In the genomic region with DNA sequence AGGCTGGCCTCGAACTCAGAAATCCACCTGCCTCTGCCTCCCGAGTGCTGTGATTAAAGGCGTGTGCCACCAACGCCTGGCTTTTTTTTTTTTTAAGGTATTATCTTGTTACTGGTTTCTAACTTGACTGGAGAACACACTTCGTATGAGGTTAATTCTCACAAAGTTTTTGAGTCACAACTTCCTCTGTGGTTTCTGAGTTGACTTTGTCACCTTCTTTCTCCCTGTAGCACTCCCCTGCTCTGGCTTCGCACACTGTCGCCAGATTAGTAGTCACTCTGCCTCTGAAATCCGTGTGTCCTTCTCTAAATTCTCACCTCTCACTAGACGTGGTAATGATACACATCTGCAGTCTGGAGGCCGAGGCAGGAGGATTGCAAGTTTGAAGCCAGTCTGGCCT, we compare ENCODE assay signal across 28 mouse cellular contexts. TPM values are rescaled to one million over a fixed set of nuclear protein-coding genes. Genes with fewer than 3 reads are reported as not detected.
A peak's percentile ranks its signal among the peaks of the same experiment; 100 is the strongest.
DNase-seq lines count a peak whose midpoint lies in the region; ATAC-seq lines count a peak whose summit lies in the region.
"Had no signal": no experiment of that assay in that cellular context is flagged by ENCODE, and none has a peak within 500 bp of the region (broad histone marks: within the 10 kb centered on the region; RNA-seq: fewer than 3 reads in every experiment).

No protein-coding gene starts in this region.

- no peaks in the 10 kb centered on the region for H3K27me3 ChIP-seq in forebrain, embryonic 10.5 days (ENCODE audit: poor library complexity, severe bottlenecking)
- H3K27me3 ChIP-seq: forebrain, embryonic 12.5 days; forebrain, embryonic 15.5 days; heart, embryonic 13.5 days; intestine, embryonic 15.5 days had no signal

- H3K4me1 ChIP-seq in forebrain, embryonic 10.5 days, result peaks cover 4% of the 10 kb centered on the region; the same call in 1 of the 2 replicates
- H3K4me1 ChIP-seq: forebrain, embryonic 12.5 days; forebrain, embryonic 15.5 days; heart, embryonic 13.5 days; intestine, embryonic 15.5 days had no signal

- peak; percentile 61 for DNase-seq in CD4-positive helper T cell, adult 2 months (ENCODE audit: low read depth, low spot score)
- peak; percentile 21 for DNase-seq in T-cell, adult 2 months (ENCODE audit: low spot score)
- peak; percentile 65 for DNase-seq in naive thymus-derived CD4-positive, alpha-beta T cell, adult 2 months (ENCODE audit: low read depth)
- DNase-seq in gastrocnemius, adult 8-10 months (ENCODE audit: low spot score in 2 of 2), result no peak
- DNase-seq in kidney, adult 9 months, result no peak
- DNase-seq in forebrain, embryonic 10.5 days (ENCODE audit: extremely low spot score, low spot score), result no peak
- DNase-seq in layer of hippocampus, postnatal 36 days, result no peak
- DNase-seq: adrenal gland, adult 8-10 months; adrenal gland, postnatal 25 days; cerebellum, adult 18-20 months; cerebellum, adult 9-10 months; cerebellum, postnatal 14 days; gastrocnemius, postnatal 10 days; gastrocnemius, postnatal 36 days; heart, adult 2 months; heart, postnatal 14 days; heart, postnatal 4 days had no signal

- H3K27ac ChIP-seq in forebrain, embryonic 10.5 days, result no peak overlapping the region
- H3K27ac ChIP-seq: forebrain, embryonic 12.5 days; forebrain, embryonic 15.5 days; heart, adult 2 months; heart, embryonic 10.5 days; heart, embryonic 13.5 days; hindbrain, embryonic 14.5 days; hindbrain, postnatal 0 days; intestine, embryonic 15.5 days had no signal

- 92% methylated on average over 10 of the region's 10 CpGs for WGBS in forebrain, embryonic 10.5 days

- no peaks in the 10 kb centered on the region for H3K9me3 ChIP-seq in forebrain, embryonic 10.5 days
- H3K9me3 ChIP-seq: forebrain, embryonic 12.5 days; forebrain, embryonic 15.5 days; G1E; heart, embryonic 10.5 days; heart, embryonic 13.5 days; intestine, embryonic 15.5 days had no signal

- peaks cover 81% of the 10 kb centered on the region for H3K36me3 ChIP-seq in forebrain, embryonic 10.5 days (replicated peaks)
- H3K36me3 ChIP-seq: forebrain, embryonic 15.5 days; intestine, embryonic 15.5 days had no signal

- no peak overlapping the region for H3K4me3 ChIP-seq in forebrain, embryonic 10.5 days
- H3K4me3 ChIP-seq: forebrain, embryonic 12.5 days; forebrain, embryonic 15.5 days; heart, adult 2 months; heart, embryonic 10.5 days; heart, embryonic 13.5 days; intestine, embryonic 15.5 days had no signal

- peak; percentile 35 for ATAC-seq in CD4-positive, CD25-positive, alpha-beta regulatory T cell, adult 4 months
- ATAC-seq: activated CD4-positive, CD25-positive, alpha-beta regulatory T cell, adult 4 months; forebrain, embryonic 15.5 days; hindbrain, postnatal 0 days; intestine, embryonic 15.5 days had no signal

RNA-seq across cellular contexts. Expression of gene Fanci, which starts 31.1 kb away (rescaled TPM):
- 1 to 10 TPM; 4.4 to 7.9 TPM for polyA plus RNA-seq in CD4-positive, CD25-positive, alpha-beta regulatory T cell, adult 4 months (2017; shearing (Covaris generic))
- not detected for total RNA-seq in gastrocnemius, adult 8-10 months (2022)
- 24.4 and 25.5 TPM in 2 replicates for polyA plus RNA-seq in forebrain, embryonic 10.5 days (2016; fragmentation: Nextera tagmentation; extraction: Ambion mirVana)
- under 1 TPM; 0.38 to 0.70 TPM for total RNA-seq in layer of hippocampus, postnatal 36 days (2021)

RNA-seq across cellular contexts. Expression of gene Rlbp1, which starts 36.0 kb away (rescaled TPM):
- polyA plus RNA-seq in CD4-positive, CD25-positive, alpha-beta regulatory T cell, adult 4 months (2017; shearing (Covaris generic)), result not detected
- not detected for total RNA-seq in gastrocnemius, adult 8-10 months (2022)
- 1.2 and 1.8 TPM in 2 replicates for polyA plus RNA-seq in forebrain, embryonic 10.5 days (2016; fragmentation: Nextera tagmentation; extraction: Ambion mirVana)
- total RNA-seq in layer of hippocampus, postnatal 36 days (2021), result 10 to 100 TPM; 23.1 to 23.5 TPM
- total RNA-seq: G1E; gastrocnemius, postnatal 10 days; gastrocnemius, postnatal 36 days; granulocyte monocyte progenitor cell, adult 5-6 weeks; heart, adult 2 months; heart, postnatal 14 days; heart, postnatal 4 days had no signal
- polyA plus RNA-seq: G1E; heart, adult 2 months; heart, embryonic 13.5 days had no signal

RNA-seq across cellular contexts. Expression of gene Polg, which starts 43.3 kb away (rescaled TPM):
- 10 to 100 TPM; 29.3 to 34.8 TPM for polyA plus RNA-seq in CD4-positive, CD25-positive, alpha-beta regulatory T cell, adult 4 months (2017; shearing (Covaris generic))
- total RNA-seq in gastrocnemius, adult 8-10 months (2022), result 10 to 100 TPM; 26.0 to 43.5 (median 38.1) TPM
- polyA plus RNA-seq in forebrain, embryonic 10.5 days (2016; fragmentation: Nextera tagmentation; extraction: Ambion mirVana), result 42.1 and 46.4 TPM in 2 replicates
- total RNA-seq in layer of hippocampus, postnatal 36 days (2021), result 10 to 100 TPM; 87.0 to 90.7 TPM

Comparison
In these comparisons a context has a peak if more than half of its experiments do, and no peak if none do; other contexts are left out.
1. DNase-seq: peak in CD4-positive helper T cell, adult 2 months (single experiment), T-cell, adult 2 months (single experiment) and naive thymus-derived CD4-positive, alpha-beta T cell, adult 2 months (single experiment); none in gastrocnemius, adult 8-10 months (0 of 2), kidney, adult 9 months (single experiment), forebrain, embryonic 10.5 days (single experiment) and layer of hippocampus, postnatal 36 days (0 of 2).
2. RNA of gene Rlbp1, which starts 36.0 kb away (total RNA-seq): 23.1 to 23.5 TPM in layer of hippocampus, postnatal 36 days; not detected in gastrocnemius, adult 8-10 months; every median in the first group is over 10 times any median in the second.